Mouse (Mus musculus): Measurements from ENCODE around the gene Golm1.

DNA sequence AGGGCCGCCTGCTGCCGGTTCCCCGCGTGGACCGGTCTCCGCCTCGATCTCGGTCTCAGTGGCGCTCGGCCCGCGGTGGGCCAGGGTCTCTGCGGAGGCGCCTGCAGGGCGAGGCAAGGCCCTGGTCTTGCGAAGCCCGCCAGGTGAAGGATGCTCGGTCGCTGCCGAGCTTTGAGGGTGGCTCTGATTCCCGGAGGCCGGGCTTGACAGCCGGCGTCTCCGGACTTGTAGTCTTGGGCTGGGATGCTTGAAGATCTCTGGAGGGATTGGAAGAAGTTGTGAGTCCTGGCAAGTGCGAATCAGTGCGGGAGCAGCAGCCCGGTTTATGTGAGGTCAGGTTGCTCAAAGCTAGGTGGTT, 90.0 kb downstream of the Golm1 start:
- no peak for TF ChIP-seq CTCF (IDR thresholded peaks at IDR 0.05; ENCODE audit: low read depth)
- no peak for TF ChIP-seq EP300 (IDR thresholded peaks at IDR 0.05; ENCODE audit: low read depth)

Data from liver, embryonic 14.5 days (tissue).